Mouse (Mus musculus) lung, postnatal 0 days (tissue): ENCODE measurements around the gene Gng8. TPM values are rescaled to one million over a fixed set of nuclear protein-coding genes. Genes with fewer than 3 reads are reported as not detected.

Source experiments
- ATAC-seq: fragments of 200-750 bp; cut with Nextera tagmentation; 2 replicates; pipeline ENCODE4 v1.8.0; 2017; ENCODE audit warnings: moderate library complexity
- DNase-seq: peaks from one replicate; pipeline ENCODE4 v3.0.0-alpha.2; 2016; ENCODE audit warnings: low spot score
- H3K27ac ChIP-seq: fragments of 300-500 bp; sonication (generic); 2 replicates; pipeline ENCODE4 v1.5.1; 2014; ENCODE audit warnings: antibody characterized with exemption, mild to moderate bottlenecking, low read length, mixed read lengths
- H3K27me3 ChIP-seq: fragments of 300-500 bp; sonication (generic); replicated peaks from 2 replicates; pipeline ENCODE4 v1.6.1; 2014; ENCODE audit warnings: low read length, mixed read lengths; ENCODE audit not compliant: insufficient read depth
- H3K36me3 ChIP-seq: fragments of 300-500 bp; sonication (generic); 2 replicates; pipeline ENCODE4 v1.6.1; 2014; ENCODE audit warnings: low read length, mixed read lengths; ENCODE audit not compliant: insufficient read depth
- H3K4me1 ChIP-seq: fragments of 300-500 bp; sonication (generic); 2 replicates; pipeline ENCODE4 v1.6.1; 2014; ENCODE audit warnings: antibody characterized with exemption, low read depth, low read length, mixed read lengths; ENCODE audit not compliant: insufficient read depth
- H3K4me2 ChIP-seq: fragments of 300-500 bp; sonication (generic); replicated peaks from 2 replicates; pipeline ENCODE4 v1.6.1; 2014; ENCODE audit warnings: low read depth, mild to moderate bottlenecking, low read length, moderate library complexity, mixed read lengths
- H3K4me3 ChIP-seq: fragments of 300-500 bp; sonication (generic); 2 replicates; pipeline ENCODE4 v1.5.1; 2014; ENCODE audit warnings: low read depth, low read length
- H3K9ac ChIP-seq: fragments of 300-500 bp; sonication (generic); replicated peaks from 2 replicates; pipeline ENCODE4 v1.6.1; 2014; ENCODE audit warnings: low read depth, mild to moderate bottlenecking
- H3K9me3 ChIP-seq: fragments of 300-500 bp; sonication (generic); 2 replicates; pipeline ENCODE4 v1.6.1; 2016; ENCODE audit warnings: low read length, mixed read lengths
- CTCF ChIP-seq: IDR thresholded peaks from 2 replicates; pipeline ENCODE4 v1.5.1; 2016; ENCODE audit warnings: antibody characterized with exemption, mild to moderate bottlenecking
- EP300 ChIP-seq: IDR thresholded peaks from 2 replicates; pipeline ENCODE4 v1.6.1; 2016; ENCODE audit warnings: antibody characterized with exemption, mild to moderate bottlenecking, control low read depth
- WGBS: fragments of 180-500 bp; shearing (Covaris S2); extraction: QIAGEN DNeasy Blood & Tissue Kit; methylation state at CpG from one replicate; pipeline ENCODE4 v1.1.7; 2014; 5-methylcytosine and 5-hydroxymethylcytosine counted together
- polyA plus RNA-seq: library from polyadenylated mRNA; unstranded; fragments of >200 nt; fragmentation: Nextera tagmentation; extraction: Ambion mirVana; gene quantifications from 2 replicates; pipeline ENCODE4 v1.2.1, GENCODE M21; 2015

Gng8 gene
- polyA plus RNA-seq, 1 experiment from 2014 or later, result 6.6 TPM

- no peaks in the 10 kb centered on the region for H3K9me3 ChIP-seq
- H3K4me1 ChIP-seq, result peaks cover 4% of the 10 kb centered on the region
- DNase-seq, result no peak
- no peak overlapping the region for H3K9ac ChIP-seq
- ATAC-seq, result no peak
- H3K27ac ChIP-seq, result no peak overlapping the region
- H3K27me3 ChIP-seq, result no peaks in the 10 kb centered on the region
- H3K36me3 ChIP-seq, result no peaks in the 10 kb centered on the region
- 87% methylated on average over 41 of the region's 41 CpGs for WGBS
- no peak overlapping the region for H3K4me2 ChIP-seq
- TF ChIP-seq CTCF, result no peak
- no peak for TF ChIP-seq EP300
- H3K4me3 ChIP-seq, result no peak overlapping the region
These were observed 15.4 kb downstream of the Gng8 start for GRCm38 (mm10) chr7:16906889-16907559.

GRCm38 (mm10) chr7:16907842-16908241, 16.3 kb downstream of the Gng8 start:
- Histone ChIP-seq H3K27ac (no peak overlapping the region), H3K9me3 (no peaks in the 10 kb centered on the region), H3K27me3 (no peaks in the 10 kb centered on the region), H3K4me1 (peaks cover 4% of the 10 kb centered on the region), H3K9ac (no peak overlapping the region), H3K4me2 (0 out of 2 replicates have a peak overlapping the region, but pooled peaks have one; percentile 11), H3K36me3 (no peaks in the 10 kb centered on the region), H3K4me3 (no peak overlapping the region)
- DNase-seq (peak; percentile 50), ATAC-seq (no peak)
- WGBS, result 21% methylated on average over 7 of the region's 7 CpGs
- TF ChIP-seq EP300, result no peak
- no peak for TF ChIP-seq CTCF

- Histone ChIP-seq H3K4me2 (0 out of 2 replicates have a peak overlapping the region, but pooled peaks have one; percentile 11), H3K36me3 (no peaks in the 10 kb centered on the region), H3K4me1 (peaks cover 4% of the 10 kb centered on the region), H3K27me3 (no peaks in the 10 kb centered on the region), H3K27ac (no peak overlapping the region), H3K9ac (no peak overlapping the region), H3K4me3 (no peak overlapping the region), H3K9me3 (no peaks in the 10 kb centered on the region)
- no peak for ATAC-seq
- DNase-seq, result no peak
- TF ChIP-seq EP300 (no peak), CTCF (no peak)
- WGBS, result 29% methylated on average over 11 of the region's 11 CpGs
These were observed 16.8 kb downstream of the Gng8 start for GRCm38 (mm10) chr7:16908367-16908766.

- Histone ChIP-seq H3K27me3 (no peaks in the 10 kb centered on the region), H3K4me2 (no peak overlapping the region), H3K4me1 (peaks cover 4% of the 10 kb centered on the region), H3K9ac (no peak overlapping the region), H3K4me3 (no peak overlapping the region), H3K9me3 (no peaks in the 10 kb centered on the region), H3K27ac (no peak overlapping the region), H3K36me3 (no peaks in the 10 kb centered on the region)
- TF ChIP-seq CTCF, result no peak
- no peak for TF ChIP-seq EP300
- WGBS, result 63% methylated on average over 11 of the region's 11 CpGs
- no peak for DNase-seq
- no peak for ATAC-seq
These were observed 17.3 kb downstream of the Gng8 start for GRCm38 (mm10) chr7:16908859-16909258.

- 26% methylated on average over 10 of the region's 10 CpGs for WGBS
These were observed 18.3 kb downstream of the Gng8 start for GRCm38 (mm10) chr7:16909909-16910308.

GRCm38 (mm10) chr7:16911904-16912303, 20.3 kb downstream of the Gng8 start:
- DNase-seq (no peak), ATAC-seq (no peak)
- Histone ChIP-seq H3K9ac (no peak overlapping the region), H3K27ac (no peak overlapping the region), H3K4me1 (no peaks in the 10 kb centered on the region), H3K4me2 (no peak overlapping the region), H3K27me3 (no peaks in the 10 kb centered on the region), H3K36me3 (0 out of 2 replicates have a peak, but pooled peaks cover 8% of the 10 kb centered on the region), H3K9me3 (no peaks in the 10 kb centered on the region), H3K4me3 (no peak overlapping the region)
- WGBS, result 87% methylated on average over 3 of the region's 3 CpGs
- TF ChIP-seq EP300 (no peak), CTCF (peak; percentile 5; the same call in 1 of the 2 replicates)

More at GRCm38 (mm10) chr7:16909909-16910308, 18.3 kb downstream of the Gng8 start:
- H3K4me3 ChIP-seq, result no peak overlapping the region
- no peaks in the 10 kb centered on the region for H3K27me3 ChIP-seq
- no peak overlapping the region for H3K27ac ChIP-seq
- no peaks in the 10 kb centered on the region for H3K36me3 ChIP-seq
- H3K9ac ChIP-seq, result no peak overlapping the region
- H3K9me3 ChIP-seq, result no peaks in the 10 kb centered on the region
- TF ChIP-seq EP300 (no peak), CTCF (no peak)
- H3K4me1 ChIP-seq, result peaks cover 4% of the 10 kb centered on the region
- peak; percentile 45 for DNase-seq
- no peak overlapping the region for H3K4me2 ChIP-seq
- no peak for ATAC-seq
